Mouse (Mus musculus): ENCODE results near the gene Otub1. TPM values are rescaled to one million over a fixed set of nuclear protein-coding genes. Genes with fewer than 3 reads are reported as not detected.

Gene Otub1
- total RNA-seq, 2 experiments from 2014 or later: 17.3 to 23.1 TPM

- no peak for ATAC-seq (replicated peaks; ENCODE audit: low FRiP score, poor library complexity, severe bottlenecking)
Measured at GRCm38 (mm10) chr19:7151300-7151926, 54.7 kb downstream of the Otub1 start.

DNA sequence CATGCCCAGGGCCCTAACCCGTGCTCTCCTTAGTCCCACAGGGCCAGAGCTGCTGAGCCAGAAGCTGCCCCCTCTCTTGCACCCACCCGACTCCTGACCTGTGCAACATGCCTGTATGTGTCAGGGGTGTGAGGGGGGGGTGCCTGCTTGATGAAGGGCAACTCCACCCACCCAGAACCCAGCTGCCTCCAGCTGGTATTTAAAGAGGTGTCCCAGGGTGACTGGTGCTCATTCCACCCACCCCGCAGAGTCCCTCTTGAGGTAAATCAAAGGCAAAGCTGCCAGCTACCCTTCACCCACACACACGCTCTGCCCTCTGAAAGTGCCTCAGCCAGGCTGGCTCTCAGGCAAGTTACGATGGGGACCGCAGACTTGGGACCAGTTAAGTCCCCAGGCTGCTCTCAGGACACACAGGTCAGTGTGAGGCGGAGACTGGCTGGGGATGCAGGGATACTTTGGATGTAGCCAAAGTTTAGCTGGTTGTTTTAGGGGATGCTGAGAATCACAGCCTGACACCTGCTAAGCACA lies 56.9 kb downstream of the Otub1 start:
- ATAC-seq (replicated peaks; ENCODE audit: low FRiP score, poor library complexity, severe bottlenecking): no peak

- ATAC-seq (replicated peaks; ENCODE audit: low FRiP score, poor library complexity, severe bottlenecking): no peak
Measured at GRCm38 (mm10) chr19:7148541-7149085, 57.5 kb downstream of the Otub1 start.

Other genes with a start within 250 kb of the Otub1 start
- gene Ppp1r14b, start 231.3 kb downstream of the Otub1 start, total RNA-seq (2015; ENCODE audit: low replicate concordance): 30.9 and 57.8 TPM in 2 replicates
- 17.8 and 41.6 TPM in 2 replicates for gene Ppp1r14b, start 231.3 kb downstream of the Otub1 start, total RNA-seq (2017; ENCODE audit: low replicate concordance)
- 0.19 and 0.42 TPM in 2 replicates for gene Plcb3, start 229.8 kb downstream of the Otub1 start, total RNA-seq (2015; ENCODE audit: low replicate concordance)
- gene Plcb3, start 229.8 kb downstream of the Otub1 start, total RNA-seq (2017; ENCODE audit: low replicate concordance): 2.5 and 6.8 TPM in 2 replicates
- gene Fkbp2, start 225.8 kb downstream of the Otub1 start, total RNA-seq (2015; ENCODE audit: low replicate concordance): 34.0 and 34.9 TPM in 2 replicates
- 31.0 and 34.8 TPM in 2 replicates for gene Fkbp2, start 225.8 kb downstream of the Otub1 start, total RNA-seq (2017; ENCODE audit: low replicate concordance)
- gene Vegfb, start 218.7 kb downstream of the Otub1 start, total RNA-seq (2015; ENCODE audit: low replicate concordance): 11.7 TPM in 2 replicates
- 0.98 and 1.1 TPM in 2 replicates for gene Vegfb, start 218.7 kb downstream of the Otub1 start, total RNA-seq (2017; ENCODE audit: low replicate concordance)
- gene Dnajc4, start 213.7 kb downstream of the Otub1 start, total RNA-seq (2015; ENCODE audit: low replicate concordance): 4.4 and 6.5 TPM in 2 replicates
- 2.1 and 10.9 TPM in 2 replicates for gene Dnajc4, start 213.7 kb downstream of the Otub1 start, total RNA-seq (2017; ENCODE audit: low replicate concordance)
- gene Nudt22, start 210.2 kb downstream of the Otub1 start, total RNA-seq (2015; ENCODE audit: low replicate concordance): 5.4 TPM in 1 of 2 replicates, not detected in the other
- 0.60 and 4.9 TPM in 2 replicates for gene Nudt22, start 210.2 kb downstream of the Otub1 start, total RNA-seq (2017; ENCODE audit: low replicate concordance)
- not detected in 2 replicates for gene Trpt1, start 210.2 kb downstream of the Otub1 start, total RNA-seq (2015; ENCODE audit: low replicate concordance)
- not detected in 2 replicates for gene Trpt1, start 210.2 kb downstream of the Otub1 start, total RNA-seq (2017; ENCODE audit: low replicate concordance)
- gene Fermt3, start 186.8 kb downstream of the Otub1 start, total RNA-seq (2015; ENCODE audit: low replicate concordance): 20.8 and 28.6 TPM in 2 replicates
- 49.0 and 56.3 TPM in 2 replicates for gene Fermt3, start 186.8 kb downstream of the Otub1 start, total RNA-seq (2017; ENCODE audit: low replicate concordance)
- 39.1 and 40.2 TPM in 2 replicates for gene Stip1, start 166.3 kb downstream of the Otub1 start, total RNA-seq (2015; ENCODE audit: low replicate concordance)
- 33.4 and 44.3 TPM in 2 replicates for gene Stip1, start 166.3 kb downstream of the Otub1 start, total RNA-seq (2017; ENCODE audit: low replicate concordance)
- 0.77 and 4.2 TPM in 2 replicates for gene Macrod1, start 149.5 kb downstream of the Otub1 start, total RNA-seq (2015; ENCODE audit: low replicate concordance)
- gene Macrod1, start 149.5 kb downstream of the Otub1 start, total RNA-seq (2017; ENCODE audit: low replicate concordance): 0.94 TPM in 1 of 2 replicates, not detected in the other
- gene Flrt1, start 100.6 kb downstream of the Otub1 start, total RNA-seq (2015; ENCODE audit: low replicate concordance): not detected in 2 replicates
- gene Flrt1, start 100.6 kb downstream of the Otub1 start, total RNA-seq (2017; ENCODE audit: low replicate concordance): not detected in 2 replicates
- 177 and 188 TPM in 2 replicates for gene Cox8a, start 11.3 kb upstream of the Otub1 start, total RNA-seq (2015; ENCODE audit: low replicate concordance)
- 51.3 and 166 TPM in 2 replicates for gene Cox8a, start 11.3 kb upstream of the Otub1 start, total RNA-seq (2017; ENCODE audit: low replicate concordance)
- gene Naa40, start 34.9 kb upstream of the Otub1 start, total RNA-seq (2015; ENCODE audit: low replicate concordance): 12.5 and 20.1 TPM in 2 replicates
- 14.5 and 15.1 TPM in 2 replicates for gene Naa40, start 34.9 kb upstream of the Otub1 start, total RNA-seq (2017; ENCODE audit: low replicate concordance)
- gene Rcor2, start 61.0 kb upstream of the Otub1 start, total RNA-seq (2015; ENCODE audit: low replicate concordance): not detected in 2 replicates
- 0.17 TPM in 1 of 2 replicates, not detected in the other for gene Rcor2, start 61.0 kb upstream of the Otub1 start, total RNA-seq (2017; ENCODE audit: low replicate concordance)
- 39.9 and 57.1 TPM in 2 replicates for gene Mark2, start 135.5 kb upstream of the Otub1 start, total RNA-seq (2015; ENCODE audit: low replicate concordance)
- gene Mark2, start 135.5 kb upstream of the Otub1 start, total RNA-seq (2017; ENCODE audit: low replicate concordance): 19.4 and 48.1 TPM in 2 replicates
- gene Spindoc, start 176.7 kb upstream of the Otub1 start, total RNA-seq (2015; ENCODE audit: low replicate concordance): 3.3 and 7.5 TPM in 2 replicates
- gene Spindoc, start 176.7 kb upstream of the Otub1 start, total RNA-seq (2017; ENCODE audit: low replicate concordance): 0.09 TPM in 1 of 2 replicates, not detected in the other
- 0.21 TPM in 1 of 2 replicates, not detected in the other for gene 2700081O15Rik, start 211.3 kb upstream of the Otub1 start, total RNA-seq (2015; ENCODE audit: low replicate concordance)
- gene 2700081O15Rik, start 211.3 kb upstream of the Otub1 start, total RNA-seq (2017; ENCODE audit: low replicate concordance): 0.34 and 0.70 TPM in 2 replicates

All from erythroblast, adult 5-6 weeks (primary cell).